Mouse (Mus musculus) liver, adult 10 weeks (tissue): ENCODE results near the gene Gm7145. TPM values are rescaled to one million over a fixed set of nuclear protein-coding genes. Genes with fewer than 3 reads are reported as not detected.

Experiments used
- polyA plus RNA-seq: library from polyadenylated mRNA; stranded (reverse); fragments of 350-450 nt; fragmentation: Illumina TruSeq; extraction: RNeasy Lipid Tissue Mini Kit (QIAGEN cat#74804); gene quantifications from one replicate; pipeline ENCODE4 v1.2.3, GENCODE M21; 2014; ENCODE audit warnings: low read depth, low replicate concordance

The Gm7145 gene
- not detected for polyA plus RNA-seq

GRCm38 (mm10) chr1:117965639-117966038, at the start of gene Gm7145:
TSS of gene Gm7145 (plus strand) at chr1:117965939.

DNA sequence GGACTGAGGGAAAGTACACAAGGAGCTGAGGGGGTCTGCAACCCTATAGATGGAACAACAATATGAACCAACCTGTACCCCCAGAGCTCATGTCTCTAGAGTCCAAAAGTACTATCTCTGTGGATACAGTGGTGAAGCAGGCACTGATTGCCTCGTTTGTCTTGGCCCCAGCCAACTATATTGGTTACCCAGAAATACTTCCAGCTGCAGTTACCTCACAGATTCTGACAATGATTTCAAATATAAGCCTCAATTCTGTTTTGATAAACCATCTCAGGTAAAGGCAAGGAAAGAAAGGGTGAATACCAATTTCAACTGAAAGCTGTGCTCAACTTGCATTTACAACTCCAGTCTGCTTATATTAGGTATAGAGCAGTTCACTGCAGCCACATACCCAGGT, 38.0 kb upstream of the Gm7145 start, which contains the start of gene Gm28168:
Gene Gm28168 (plus strand): TSS at position 301 of the 400 bp plus-strand sequence.

Other genes starting within 250 kb of the Gm7145 start
- gene B020011L13Rik, start 184.8 kb upstream of the Gm7145 start, polyA plus RNA-seq, result not detected
- not detected for gene Gm28360, start 135.9 kb upstream of the Gm7145 start, polyA plus RNA-seq
- gene Gm28168, start 37.9 kb upstream of the Gm7145 start, polyA plus RNA-seq, result not detected
- gene Gm29106, start 210.6 kb downstream of the Gm7145 start, polyA plus RNA-seq, result not detected